Mouse (Mus musculus) neural tube, embryonic 10.5 days (tissue): ENCODE results near the gene Hadh.

ENCODE experiments used
- DNase-seq: peaks from one replicate; pipeline ENCODE4 v3.0.0-alpha.2; 2017; ENCODE audit warnings: low spot score; ENCODE audit errors: extremely low spot score

Gene Hadh

GRCm38 (mm10) chr3:131271559-131272373, at the start of gene Hadh:
TSS of gene Hadh (minus strand) at chr3:131272101.
- peak; percentile 88 for DNase-seq

GRCm38 (mm10) chr3:131320184-131320583, 48.3 kb upstream of the Hadh start:
- peak; percentile 79 for DNase-seq

GRCm38 (mm10) chr3:131318211-131318610, 46.3 kb upstream of the Hadh start:
- DNase-seq: no peak

GRCm38 (mm10) chr3:131317126-131317525, 45.2 kb upstream of the Hadh start:
- DNase-seq: no peak

GRCm38 (mm10) chr3:131315957-131316510, 44.1 kb upstream of the Hadh start:
- DNase-seq: no peak

- DNase-seq: no peak
Observed at GRCm38 (mm10) chr3:131312340-131312739, 40.4 kb upstream of the Hadh start.

GRCm38 (mm10) chr3:131310572-131310971, 38.7 kb upstream of the Hadh start:
- no peak for DNase-seq

GRCm38 (mm10) chr3:131307811-131308210, 35.9 kb upstream of the Hadh start:
- no peak for DNase-seq

- DNase-seq: no peak
Observed at GRCm38 (mm10) chr3:131306255-131306654, 34.4 kb upstream of the Hadh start.

GRCm38 (mm10) chr3:131303320-131303714, 31.4 kb upstream of the Hadh start:
- DNase-seq: no peak

- DNase-seq: peak; percentile 88
Observed at GRCm38 (mm10) chr3:131302452-131303319, 30.8 kb upstream of the Hadh start, which contains the start of gene Cyp2u1. TSS of gene Cyp2u1 (minus strand) at chr3:131303227.

GRCm38 (mm10) chr3:131299908-131300307, 28.0 kb upstream of the Hadh start:
- no peak for DNase-seq

GRCm38 (mm10) chr3:131299078-131299477, 27.2 kb upstream of the Hadh start:
- DNase-seq: no peak

- no peak for DNase-seq
Observed at GRCm38 (mm10) chr3:131296893-131297292, 25.0 kb upstream of the Hadh start.

GRCm38 (mm10) chr3:131295513-131296200, 23.8 kb upstream of the Hadh start:
- DNase-seq: no peak

- no peak for DNase-seq
Observed at GRCm38 (mm10) chr3:131294503-131294902, 22.6 kb upstream of the Hadh start.

GRCm38 (mm10) chr3:131292959-131293358, 21.1 kb upstream of the Hadh start:
- DNase-seq: no peak

- no peak for DNase-seq
Observed at GRCm38 (mm10) chr3:131292349-131292748, 20.4 kb upstream of the Hadh start.

- no peak for DNase-seq
Observed at GRCm38 (mm10) chr3:131291890-131292289, 20.0 kb upstream of the Hadh start.

GRCm38 (mm10) chr3:131274151-131274550, 2.2 kb upstream of the Hadh start:
- DNase-seq: no peak

GRCm38 (mm10) chr3:131272374-131273100, 636 bp upstream of the Hadh start:
- no peak for DNase-seq
